Mouse (Mus musculus) myocyte (in vitro differentiated cells): ENCODE measurements at regions not wholly inside any gene's neighbourhood (a gene's known extent, or its start where the extent isn't known, plus 50 kb on each side); places are given as distances from the start of the nearest gene placed in this dataset.

Experiments used
- CEBPB ChIP-seq: IDR thresholded peaks from 2 replicates; pipeline ENCODE4 v1.6.1; 2011; ENCODE audit warnings: mild to moderate bottlenecking, moderate library complexity; ENCODE audit not compliant: poor library complexity, insufficient read depth, severe bottlenecking
- E2F4 ChIP-seq: IDR thresholded peaks from one replicate; pipeline ENCODE4 v1.6.1; 2011; ENCODE audit warnings: mild to moderate bottlenecking, control low read depth, moderate library complexity; ENCODE audit not compliant: insufficient read depth
- MAX ChIP-seq: IDR thresholded peaks from one replicate; pipeline ENCODE4 v1.6.1; 2011; ENCODE audit warnings: low read depth, mild to moderate bottlenecking, control low read depth
- MYOD1 ChIP-seq, 3 experiments: IDR thresholded peaks; one replicate each; pipeline ENCODE4 v1.6.1; 2011; ENCODE audit warnings: control low read depth in 2 of 3, low read depth in 2 of 3, mild to moderate bottlenecking in 2 of 3, moderate library complexity in 1 of 3; ENCODE audit not compliant: insufficient read length in 2 of 3, control insufficient read depth in 1 of 3
- MYOG ChIP-seq, 3 experiments: IDR thresholded peaks; one replicate each; pipeline ENCODE4 v1.6.1; 2011; ENCODE audit warnings: control low read depth in 2 of 3, low read depth in 2 of 3, mild to moderate bottlenecking in 2 of 3; ENCODE audit not compliant: insufficient read length in 2 of 3, control insufficient read depth in 1 of 3, insufficient read depth in 1 of 3
- POLR2A ChIP-seq: IDR thresholded peaks from one replicate; pipeline ENCODE4 v1.6.1; 2011; ENCODE audit warnings: low read depth, mild to moderate bottlenecking, control low read depth, moderate library complexity; ENCODE audit not compliant: insufficient read length
- POLR2AphosphoS2 ChIP-seq: IDR thresholded peaks from one replicate; pipeline ENCODE4 v1.6.1; 2011; ENCODE audit warnings: low read depth, control low read depth; ENCODE audit not compliant: insufficient read length
- TCF12 ChIP-seq: IDR thresholded peaks from one replicate; pipeline ENCODE4 v1.6.1; 2011; ENCODE audit warnings: mild to moderate bottlenecking, control low read depth; ENCODE audit not compliant: poor library complexity, insufficient read depth, severe bottlenecking
- TCF3 ChIP-seq: IDR thresholded peaks from one replicate; pipeline ENCODE4 v1.6.1; 2011; ENCODE audit warnings: low read depth, control low read depth; ENCODE audit not compliant: insufficient read length
- USF1 ChIP-seq: IDR thresholded peaks from one replicate; pipeline ENCODE4 v1.6.1; 2011; ENCODE audit warnings: low read depth, mild to moderate bottlenecking, control low read depth, moderate library complexity

DNA sequence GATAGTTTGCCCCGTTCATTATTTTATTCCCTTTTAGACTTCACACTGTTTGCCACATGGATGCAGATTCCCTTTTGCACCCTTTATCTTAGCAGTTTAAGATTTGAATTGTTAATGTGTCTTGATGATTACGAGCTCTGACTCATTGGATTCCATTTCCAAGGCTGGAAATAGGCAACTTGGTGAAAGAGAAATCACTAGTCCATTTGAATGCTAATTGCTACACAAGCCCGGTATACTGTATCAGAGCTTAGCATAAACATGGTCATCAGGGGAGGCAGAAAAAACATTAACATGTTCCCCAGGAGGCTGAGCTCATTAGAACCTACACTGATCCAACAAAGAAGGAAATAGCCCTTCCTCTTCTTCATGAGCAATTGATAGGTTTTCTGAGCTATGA is 892.9 kb downstream of the Robo1 start:
- TF ChIP-seq TCF12, result no peak
- no peak for TF ChIP-seq MAX
- no peak for TF ChIP-seq POLR2AphosphoS2
- no peak for TF ChIP-seq MYOG (IDR thresholded peaks at IDR 0.05; ENCODE audit: control insufficient read depth in 1 of 3, insufficient read depth in 1 of 3, insufficient read length in 2 of 3, low read depth in 2 of 3)
- TF ChIP-seq MYOD1 (IDR thresholded peaks at IDR 0.05; ENCODE audit: control insufficient read depth in 1 of 3, insufficient read length in 2 of 3, low read depth in 2 of 3), result no peak
- TF ChIP-seq POLR2A, result no peak
- TF ChIP-seq E2F4, result no peak
- TF ChIP-seq USF1, result no peak
- TF ChIP-seq CEBPB, result no peak
- no peak for TF ChIP-seq TCF3
